Mouse (Mus musculus): ENCODE data around the gene Vav1.
"Not testable (repeated sequence)": the region's sequence is repeated elsewhere in the genome, so short reads cannot be mapped to it uniquely, and the experiment has no call there.

Vav1 gene

DNA sequence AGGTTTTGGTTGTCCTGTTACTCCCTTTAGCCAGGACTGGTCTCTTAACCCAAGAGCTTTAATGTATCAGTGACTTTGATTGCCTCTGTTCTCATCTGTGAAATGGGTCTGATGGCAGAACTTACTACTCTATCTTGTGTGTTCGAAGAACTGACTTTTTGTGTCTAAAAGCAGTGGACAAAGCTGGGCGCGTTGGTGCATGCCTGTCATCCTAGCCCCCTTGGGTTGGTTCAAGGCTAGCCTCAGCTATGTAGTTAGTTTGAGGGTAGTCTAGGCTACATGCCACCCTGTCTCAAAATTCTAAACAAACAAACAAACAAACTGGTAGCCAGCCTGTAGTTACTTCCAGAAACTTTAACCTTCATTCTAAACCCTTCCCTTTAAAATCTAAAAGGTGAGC lies 27.5 kb upstream of the Vav1 start:
- no peak for DNase-seq (ENCODE audit: low read depth, low spot score)

DNA sequence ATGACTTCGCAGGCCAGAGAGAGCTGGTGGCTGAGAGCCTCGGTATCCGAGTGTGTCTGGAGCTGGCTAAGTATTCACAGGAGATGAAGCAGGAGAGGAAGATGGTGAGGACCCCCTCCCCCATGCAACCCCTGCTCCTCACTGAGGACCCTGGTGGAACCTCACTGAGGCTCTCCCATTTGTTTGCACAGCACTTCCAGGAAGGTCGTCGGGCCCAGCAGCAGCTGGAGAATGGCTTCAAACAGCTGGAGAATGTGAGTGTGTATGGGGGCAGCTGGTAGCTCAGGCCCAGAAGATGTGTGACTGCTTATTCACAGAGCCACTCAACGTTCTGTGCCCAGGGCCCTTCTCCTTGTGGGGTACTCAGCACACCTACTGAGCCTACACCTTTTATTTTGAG lies 25.6 kb upstream of the Vav1 start:
- no peak for DNase-seq (ENCODE audit: low read depth, low spot score)

DNA sequence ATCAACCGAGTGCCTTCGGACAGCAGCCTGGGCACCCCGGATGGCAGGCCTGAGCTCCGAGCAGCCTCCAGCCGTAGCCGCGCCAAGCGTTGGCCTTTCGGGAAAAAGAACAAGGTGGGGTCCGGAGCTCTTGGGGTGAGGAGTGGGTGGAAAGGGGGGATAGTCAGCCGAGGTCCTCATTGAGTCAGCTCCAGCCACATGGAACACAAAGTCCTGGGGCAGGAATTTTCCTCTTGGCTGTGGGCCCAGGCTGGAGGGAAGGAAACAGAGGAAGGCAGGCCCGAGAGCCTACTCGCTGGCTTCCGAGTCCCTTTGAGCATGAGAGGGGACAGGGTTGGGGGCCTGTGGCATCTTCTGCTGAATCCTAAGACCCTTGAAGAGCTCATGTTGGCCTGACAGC lies 23.5 kb upstream of the Vav1 start:
- DNase-seq (ENCODE audit: low read depth, low spot score) = no peak

DNA sequence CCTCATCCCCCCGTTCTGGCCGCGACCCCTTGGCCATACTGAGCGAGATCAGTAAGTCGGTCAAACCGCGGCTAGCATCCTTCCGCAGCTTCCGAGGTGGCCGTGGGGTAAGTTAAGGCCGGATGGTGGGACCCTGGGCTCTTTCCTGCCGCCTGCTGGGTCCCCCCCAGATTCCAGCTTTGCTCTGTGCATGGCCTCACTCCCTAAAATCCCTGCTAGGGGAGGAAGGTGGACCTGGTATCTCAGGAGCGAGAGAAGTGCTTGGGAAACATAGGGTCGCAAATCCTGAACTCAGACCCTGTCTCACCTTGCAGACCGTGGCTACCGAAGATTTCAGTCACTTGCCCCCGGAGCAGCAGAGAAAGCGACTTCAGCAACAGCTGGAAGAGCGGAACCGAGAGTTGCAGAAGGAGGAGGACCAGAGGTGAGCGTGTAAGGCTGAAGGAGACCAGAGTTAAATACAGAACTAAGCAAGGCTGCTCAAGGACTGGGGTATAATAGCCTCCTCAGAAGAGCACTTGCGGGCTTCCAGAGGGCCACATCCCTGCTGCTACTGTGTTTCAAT lies 21.9 kb upstream of the Vav1 start:
- DNase-seq (ENCODE audit: low read depth, low spot score) = no peak

DNA sequence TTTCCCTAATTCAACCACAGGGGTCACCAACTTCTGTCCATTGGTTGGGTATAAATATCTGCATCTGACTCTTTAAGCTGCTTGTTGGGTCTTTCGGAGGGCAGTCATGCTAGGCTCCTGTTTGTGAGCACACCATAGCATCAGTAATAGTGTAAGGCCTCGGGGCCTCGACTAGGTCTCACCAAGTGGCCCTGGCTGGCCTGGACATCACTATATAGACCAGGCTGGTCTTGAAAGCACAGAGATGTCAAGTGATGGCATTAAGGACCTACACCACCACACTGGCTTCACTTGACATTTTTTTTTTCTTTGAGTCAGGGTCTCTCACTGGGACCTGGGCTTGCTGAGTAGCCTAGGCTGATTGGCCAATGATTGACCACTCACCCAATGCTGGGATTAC lies 20.7 kb upstream of the Vav1 start:
- DNase-seq (ENCODE audit: low read depth, low spot score) = no peak

DNA sequence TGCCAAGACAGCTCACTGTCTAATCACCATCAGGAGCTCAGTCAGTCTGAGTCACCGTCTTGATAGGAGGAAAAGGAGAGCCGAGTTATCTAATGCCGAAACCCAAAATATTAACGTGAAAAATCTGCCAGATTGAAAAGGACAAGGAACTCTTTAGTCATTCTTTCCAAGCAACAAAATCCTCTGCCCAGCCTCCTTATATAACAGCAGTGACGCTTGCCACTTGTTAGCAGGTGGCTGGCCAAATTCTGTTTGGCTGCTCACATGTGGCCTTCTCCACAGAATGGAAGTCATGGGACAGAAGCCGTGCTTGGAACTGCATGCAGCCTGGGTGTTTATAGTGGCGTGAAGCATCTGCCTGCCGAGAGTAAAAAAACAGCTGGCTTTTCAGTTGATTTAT lies 19.2 kb upstream of the Vav1 start:
- DNase-seq (ENCODE audit: low read depth, low spot score) = no peak

DNA sequence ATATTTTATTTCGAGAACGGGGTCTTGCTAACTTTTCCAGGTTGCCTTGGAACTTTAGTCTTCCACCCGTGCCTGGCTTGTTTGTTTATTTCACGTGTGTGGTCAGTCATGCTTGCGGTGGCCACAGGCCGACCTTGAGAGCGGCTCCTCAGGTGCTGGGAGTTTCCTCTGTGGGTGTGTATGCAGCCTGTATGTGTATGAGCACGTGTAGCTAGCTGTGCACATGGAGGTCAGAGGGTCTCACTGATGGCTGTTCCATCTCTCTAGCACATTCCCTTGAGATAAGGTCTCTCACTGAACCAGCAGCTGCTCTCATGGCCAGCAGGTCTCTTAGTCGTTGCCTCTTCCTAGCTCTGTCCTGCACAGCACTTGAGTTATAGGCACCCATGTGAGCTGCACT lies 18.5 kb upstream of the Vav1 start:
- no peak for DNase-seq (ENCODE audit: low read depth, low spot score)

DNA sequence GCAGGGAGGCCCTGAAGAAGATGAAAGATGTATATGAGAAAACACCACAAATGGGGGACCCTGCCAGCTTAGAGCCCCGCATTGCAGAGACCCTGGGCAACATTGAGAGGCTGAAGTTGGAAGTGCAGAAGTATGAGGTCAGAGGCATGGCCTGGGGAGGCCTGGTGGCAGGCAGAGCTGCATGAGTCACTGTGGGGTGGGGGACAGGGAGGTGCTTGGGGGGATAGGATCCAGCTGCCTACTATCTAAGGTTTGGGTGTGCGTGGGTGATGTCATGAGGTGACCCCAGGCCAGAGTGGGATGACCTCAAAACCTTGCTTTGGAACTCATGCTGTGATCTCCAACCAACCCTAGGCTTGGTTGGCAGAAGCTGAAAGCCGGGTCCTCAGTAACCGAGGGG lies 17.6 kb upstream of the Vav1 start:
- DNase-seq (ENCODE audit: low read depth, low spot score) = no peak

DNA sequence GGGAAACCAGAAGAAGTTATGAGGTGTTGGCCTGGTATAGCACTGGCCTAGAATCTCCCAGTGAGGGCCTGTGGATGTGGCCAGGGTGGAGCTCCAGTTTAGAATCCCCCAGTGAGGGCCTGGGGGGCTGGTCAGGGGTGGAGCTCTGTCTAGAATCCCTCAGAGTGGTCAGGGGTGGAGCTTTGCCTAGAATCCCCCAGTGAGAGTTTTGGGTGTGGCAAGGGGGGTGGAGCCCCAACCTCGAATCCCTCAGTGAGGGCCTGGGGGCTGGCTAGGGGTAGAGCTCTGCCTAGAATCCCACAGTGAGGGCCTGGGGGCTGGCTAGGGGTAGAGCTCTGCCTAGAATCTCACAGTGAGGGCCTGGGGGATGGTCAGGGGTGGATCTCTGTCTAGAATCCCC lies 17.1 kb upstream of the Vav1 start:
- peak; percentile 35 for DNase-seq (ENCODE audit: low read depth, low spot score)

DNA sequence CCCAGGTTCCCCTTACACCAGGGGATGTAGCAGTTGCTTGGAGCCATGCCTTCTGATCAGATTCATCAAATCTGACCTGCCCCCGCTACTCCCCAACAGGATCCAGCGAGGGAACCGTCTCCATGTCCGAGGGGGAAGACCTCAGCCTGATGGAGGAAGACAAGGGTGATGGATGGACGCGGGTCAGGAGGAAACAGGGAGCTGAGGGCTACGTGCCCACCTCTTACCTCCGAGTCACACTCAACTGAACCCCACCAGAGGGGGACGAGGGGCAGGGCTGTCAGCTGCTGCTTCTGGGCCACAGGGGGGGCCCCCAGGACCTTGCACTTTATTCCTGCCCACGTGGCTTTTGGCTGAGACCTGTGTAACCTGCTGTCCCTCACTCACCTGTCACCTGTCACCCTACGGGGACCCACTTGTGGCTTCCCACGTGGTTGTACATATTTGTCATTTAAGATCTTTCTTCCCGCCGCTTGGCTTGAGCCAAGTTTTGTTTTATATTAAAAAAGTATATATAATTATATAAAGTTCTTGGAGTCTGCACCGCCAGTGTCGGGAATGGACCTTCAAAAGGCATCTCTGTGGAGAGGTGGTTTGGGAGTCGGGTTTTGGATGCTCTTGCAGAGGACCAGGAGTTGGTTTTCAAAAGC lies 15.9 kb upstream of the Vav1 start:
- no peak for DNase-seq (ENCODE audit: low read depth, low spot score)

DNA sequence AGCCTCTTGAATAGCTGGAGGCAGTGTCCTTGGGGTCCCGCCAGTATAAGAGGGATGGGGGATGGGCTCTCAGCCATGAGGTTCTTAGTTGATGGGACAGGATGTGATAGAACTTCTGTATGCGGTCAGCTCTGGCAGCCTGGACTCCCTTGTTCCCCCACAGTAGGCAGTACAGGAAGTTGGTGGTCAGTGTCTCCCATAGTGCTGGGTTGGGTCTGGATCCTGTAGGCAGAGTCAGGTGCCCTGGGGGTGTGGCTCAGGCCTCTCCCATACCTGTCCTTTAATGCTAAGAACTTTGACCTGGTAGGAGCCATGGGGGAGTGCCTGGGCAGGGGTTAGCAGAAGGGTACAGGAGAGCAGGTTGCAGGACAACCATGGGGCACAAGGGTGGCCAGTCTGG lies 14.7 kb upstream of the Vav1 start:
- DNase-seq (ENCODE audit: low read depth, low spot score) = no peak

DNA sequence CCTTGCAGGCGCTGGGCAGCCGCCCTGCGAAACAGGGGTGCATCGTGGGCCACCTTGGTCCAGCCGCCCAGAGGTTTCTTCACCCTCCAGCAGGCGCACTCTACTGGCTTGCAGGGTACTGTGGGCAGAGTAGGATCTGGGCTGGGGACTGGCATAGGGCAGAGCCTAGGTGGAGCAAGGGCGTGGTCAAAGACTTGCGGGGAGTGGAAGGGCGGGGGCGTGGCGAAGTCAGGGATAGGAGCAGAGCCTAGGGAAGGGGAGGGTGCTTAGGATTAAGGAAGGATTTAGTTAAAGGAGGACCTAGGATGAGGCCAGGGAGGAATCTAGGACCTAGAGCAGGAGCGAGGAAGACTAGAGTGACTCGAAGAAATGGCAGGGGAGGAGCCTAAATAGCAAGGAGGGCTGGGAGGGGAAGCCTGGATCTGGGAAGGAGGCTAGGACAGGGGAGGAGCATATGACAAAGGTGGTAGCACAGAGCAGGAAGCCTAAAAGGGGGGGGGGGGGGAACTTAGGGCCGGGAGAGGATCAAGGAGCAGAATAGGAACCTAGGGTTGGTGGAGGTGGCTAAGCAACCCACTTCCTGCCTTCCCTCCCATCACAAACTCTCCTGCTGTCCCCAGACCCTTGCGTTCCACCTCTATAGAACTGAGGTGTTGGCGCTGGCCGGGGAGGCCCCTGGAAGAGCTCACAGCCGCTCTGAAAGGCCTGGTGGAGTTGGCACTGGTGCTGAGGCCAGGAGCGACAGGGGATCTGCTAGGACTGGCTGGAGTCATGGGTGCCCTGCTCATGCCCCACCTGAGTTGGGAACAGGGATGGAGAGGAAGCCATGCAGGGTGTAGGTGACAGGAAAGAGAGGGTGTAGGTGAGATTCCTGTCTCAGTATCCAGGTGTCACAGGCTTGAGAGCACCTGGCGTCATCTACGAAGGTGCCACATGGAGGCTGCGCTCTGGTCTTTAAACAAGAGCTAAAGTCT lies 13.6 kb upstream of the Vav1 start:
- peak; percentile 77 for DNase-seq (ENCODE audit: low read depth, low spot score)

DNA sequence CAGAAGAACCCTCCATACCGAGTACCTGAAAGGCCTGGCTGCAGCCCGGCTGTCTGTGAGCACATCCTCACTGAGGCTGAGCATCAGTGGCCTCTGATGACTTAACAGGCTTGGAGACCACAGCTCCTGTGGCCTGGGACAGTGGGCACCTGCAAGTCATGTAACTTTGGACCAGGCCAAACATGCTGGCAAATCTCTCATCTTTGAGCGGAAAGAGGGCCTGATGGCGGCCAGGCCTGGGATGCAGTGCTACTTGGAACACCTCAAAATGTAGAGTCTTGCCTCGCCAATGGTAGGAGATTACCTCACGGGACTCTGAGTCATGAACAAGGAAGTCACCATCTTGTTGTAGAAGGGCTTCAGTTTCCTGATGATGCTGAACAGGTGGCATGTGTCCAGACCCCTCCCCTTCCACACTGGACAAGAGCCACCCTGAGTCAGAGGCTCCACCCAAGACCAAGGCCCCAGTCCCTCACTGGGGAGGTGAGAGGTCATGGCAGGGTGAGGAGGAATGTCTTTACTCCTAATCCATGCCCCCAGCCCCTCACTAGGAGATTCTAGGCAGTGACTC lies 11.3 kb upstream of the Vav1 start:
- no peak for DNase-seq (ENCODE audit: low read depth, low spot score)

DNA sequence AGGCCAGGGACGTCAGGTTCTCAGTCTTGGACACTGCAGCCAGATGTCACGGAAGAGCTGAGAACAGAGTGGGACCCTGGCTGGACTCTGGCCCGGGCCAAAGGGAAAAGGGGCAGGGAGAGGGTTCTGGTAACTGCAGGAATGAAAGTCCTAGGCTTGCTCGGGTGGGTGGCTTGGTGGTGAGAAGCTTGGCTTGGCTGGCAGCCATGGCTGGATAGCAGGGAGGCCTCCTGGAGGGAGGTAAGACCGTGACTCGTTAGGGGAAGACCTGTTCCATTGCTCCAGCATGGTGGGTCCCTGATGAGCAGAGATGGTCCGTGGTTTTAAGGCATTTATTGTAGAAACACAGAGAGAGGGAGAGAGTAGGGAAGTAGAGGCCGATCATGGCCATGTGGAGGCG lies 7.6 kb upstream of the Vav1 start:
- DNase-seq (ENCODE audit: low read depth, low spot score) = no peak

DNA sequence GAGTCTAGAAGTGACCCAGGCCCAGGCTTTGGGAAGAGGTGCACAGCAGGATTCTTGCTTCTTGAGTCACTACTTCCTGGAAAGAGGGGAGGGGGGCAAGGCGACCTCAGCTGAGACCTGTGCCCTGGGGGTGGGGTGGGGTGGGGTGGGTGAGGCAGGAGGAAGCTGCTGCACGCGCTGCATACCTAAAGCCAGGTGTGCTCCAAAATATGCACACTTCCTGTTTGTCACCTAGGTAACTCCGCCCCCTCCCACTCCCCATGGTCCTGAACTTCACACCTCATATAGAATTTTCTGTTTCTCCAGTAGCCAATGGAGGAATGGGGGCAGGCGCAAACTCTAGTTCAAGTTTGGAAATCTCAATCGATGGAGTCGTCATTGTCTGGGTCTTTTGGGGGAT lies 5.1 kb upstream of the Vav1 start:
- peak; percentile 69 for DNase-seq (ENCODE audit: low read depth, low spot score)

DNA sequence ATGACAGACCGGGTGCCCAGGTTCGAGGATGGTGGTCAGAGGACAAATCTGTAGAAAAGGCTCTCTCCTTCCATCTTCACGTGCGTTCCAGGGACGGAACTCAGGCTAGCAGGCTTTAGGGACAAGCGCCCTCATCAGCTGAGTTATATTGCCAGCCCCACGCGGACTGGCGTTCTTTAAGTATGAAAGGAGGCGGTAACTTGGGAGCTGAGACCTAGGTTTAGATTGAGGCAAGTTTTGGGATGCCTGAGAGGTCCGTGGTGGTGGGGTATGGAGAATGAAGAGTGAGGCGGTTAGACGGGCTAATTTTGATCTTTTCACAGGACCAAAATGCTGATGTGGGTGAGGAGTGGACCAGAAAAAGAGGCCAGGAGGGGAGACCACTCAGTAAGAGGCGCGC lies 4.2 kb upstream of the Vav1 start:
- no peak for DNase-seq (ENCODE audit: low read depth, low spot score)

DNA sequence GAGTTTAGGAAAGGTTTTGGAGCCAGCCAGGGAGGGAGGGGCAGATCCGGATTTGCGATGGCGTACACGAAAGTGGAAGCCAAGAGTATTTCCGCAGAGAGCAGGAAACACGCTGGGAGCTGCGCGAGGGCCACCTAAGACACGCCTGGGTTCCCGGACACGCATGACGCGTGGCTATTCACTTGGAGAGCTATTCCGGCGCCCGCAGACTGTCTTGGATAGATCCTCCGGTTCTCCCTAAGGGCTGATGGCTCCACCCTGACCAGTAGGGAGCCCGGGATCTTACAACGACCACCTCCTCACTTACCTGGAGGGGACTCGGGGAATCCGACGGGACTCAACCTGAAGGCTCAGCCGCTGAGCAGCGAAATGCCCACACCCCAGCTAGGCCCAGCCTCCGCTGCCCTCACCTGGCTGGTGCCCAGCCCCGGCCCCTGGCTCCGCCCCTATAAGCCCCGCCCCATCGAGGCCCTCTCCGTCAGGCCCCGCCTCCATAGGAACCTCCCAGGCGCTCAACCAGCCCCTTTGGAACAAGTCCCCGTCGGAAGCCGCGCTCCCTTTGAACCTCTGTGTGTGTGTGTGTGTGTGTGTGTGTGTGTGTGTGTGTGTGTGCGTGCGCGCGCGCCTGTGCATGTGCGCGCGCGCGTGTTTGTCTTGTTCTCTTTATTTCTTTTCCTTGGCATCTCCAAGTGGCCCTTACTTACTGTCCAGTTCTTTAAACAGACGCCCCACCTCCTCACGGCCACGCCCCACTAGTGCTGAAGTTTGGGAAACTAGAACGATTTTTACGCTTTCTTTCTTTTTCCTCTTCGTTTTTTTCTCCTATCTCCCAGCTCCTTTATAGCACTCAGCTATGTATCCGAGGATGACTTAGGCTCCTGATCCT lies 3.5 kb upstream of the Vav1 start:
- DNase-seq (ENCODE audit: low read depth, low spot score) = peak; percentile 84

DNA sequence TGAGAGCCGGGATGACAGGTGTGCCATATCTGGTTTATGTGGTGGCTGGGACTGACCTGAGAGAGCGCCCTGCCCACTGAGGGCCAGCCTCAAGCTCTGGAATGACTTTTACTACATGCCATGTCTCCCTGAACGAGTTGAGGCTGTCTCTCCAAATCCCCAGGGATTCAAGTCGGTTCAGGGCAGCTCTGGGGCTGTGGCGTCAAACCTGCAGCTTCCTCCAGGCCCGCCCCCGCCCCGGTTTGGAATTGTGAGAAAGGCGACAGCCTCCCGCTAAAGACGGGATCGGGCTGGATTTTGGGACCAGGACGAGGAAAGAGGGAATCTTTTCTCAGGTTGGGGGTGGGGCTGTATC lies 2.9 kb upstream of the Vav1 start:
- DNase-seq (ENCODE audit: low read depth, low spot score) = peak; percentile 36

DNA sequence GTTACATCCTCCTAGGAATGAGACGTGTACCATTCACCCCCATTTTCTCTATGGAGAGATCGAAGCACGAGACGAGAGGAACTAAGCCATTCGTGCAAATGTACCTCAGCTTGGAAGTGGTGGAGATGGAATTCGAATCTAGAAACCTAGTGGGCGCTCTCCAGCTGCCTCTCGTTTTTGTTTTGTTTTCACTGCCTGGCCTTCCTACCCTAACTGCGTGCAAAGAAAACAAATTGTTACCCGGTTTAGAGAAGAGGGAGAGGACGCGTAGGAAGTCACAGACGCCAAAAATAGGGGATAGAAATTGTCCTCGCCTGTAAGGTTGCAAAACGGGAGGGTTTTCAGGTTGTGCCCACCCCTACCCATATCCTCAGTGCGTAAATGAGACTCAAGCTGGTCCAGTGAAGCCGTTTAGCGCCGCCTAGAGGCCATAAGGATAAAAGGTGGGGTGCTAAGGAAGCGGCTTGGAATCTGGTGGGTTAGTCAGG lies 2.2 kb upstream of the Vav1 start:
- peak; percentile 88 for DNase-seq (ENCODE audit: low read depth, low spot score)

DNA sequence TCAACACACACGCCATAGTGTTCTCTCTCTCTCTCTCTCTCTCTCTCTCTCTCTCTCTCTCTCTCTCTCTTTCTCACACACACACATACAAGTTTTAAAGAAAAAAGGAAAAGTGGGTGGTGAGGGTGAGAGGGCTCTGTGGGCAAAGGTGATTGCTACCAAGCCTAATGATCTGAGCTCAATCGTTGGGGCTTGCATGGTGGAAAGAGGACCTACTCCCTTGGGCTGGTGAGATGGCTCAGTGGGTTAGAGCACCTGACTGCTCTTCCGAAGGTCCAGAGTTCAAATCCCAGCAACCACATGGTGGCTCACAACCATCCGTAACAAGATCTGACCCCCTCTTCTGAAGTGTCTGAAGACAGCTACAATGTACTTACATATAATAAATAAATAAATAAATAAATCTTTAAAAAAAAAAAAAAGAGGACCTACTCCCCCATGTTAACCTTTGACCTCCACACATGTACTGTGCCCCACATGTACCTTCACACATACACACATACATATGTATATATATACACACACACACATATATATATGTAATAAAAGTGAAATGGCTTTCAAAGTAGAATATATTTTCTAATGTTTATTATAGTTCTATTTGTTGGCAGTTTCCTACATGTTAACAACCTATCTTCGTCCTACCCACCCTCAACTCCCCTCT lies 1.2 kb upstream of the Vav1 start:
- not testable (repeated sequence) for DNase-seq (ENCODE audit: low read depth, low spot score)

DNA sequence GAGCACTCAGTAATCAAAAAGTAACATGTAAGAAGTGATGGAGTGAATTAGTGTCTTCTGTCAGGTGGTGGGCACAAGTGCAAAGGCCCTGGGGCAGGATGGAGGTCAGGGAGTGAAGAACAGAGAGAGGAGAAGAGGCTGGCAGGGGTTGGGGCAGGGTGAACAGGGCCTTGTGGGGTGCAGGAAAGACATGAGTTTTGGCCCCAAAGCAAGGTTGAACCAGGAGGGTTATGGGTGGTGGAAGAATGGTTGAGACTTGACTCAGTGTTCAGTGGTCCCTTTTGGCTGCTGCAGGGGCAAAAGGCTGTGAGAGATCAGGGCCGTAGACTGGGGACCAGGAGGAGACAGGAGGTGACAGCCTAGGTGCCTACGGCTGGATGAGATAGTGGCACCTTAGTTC lies 363 bp upstream of the Vav1 start:
- DNase-seq (ENCODE audit: low read depth, low spot score) = no peak
